Mouse (Mus musculus): ENCODE results near the gene Zfp867. TPM values are rescaled to one million over a fixed set of nuclear protein-coding genes. Genes with fewer than 3 reads are reported as not detected.

Gene Zfp867
- polyA plus RNA-seq, 1 experiment from 2014 or later, result 15.9 TPM

DNA sequence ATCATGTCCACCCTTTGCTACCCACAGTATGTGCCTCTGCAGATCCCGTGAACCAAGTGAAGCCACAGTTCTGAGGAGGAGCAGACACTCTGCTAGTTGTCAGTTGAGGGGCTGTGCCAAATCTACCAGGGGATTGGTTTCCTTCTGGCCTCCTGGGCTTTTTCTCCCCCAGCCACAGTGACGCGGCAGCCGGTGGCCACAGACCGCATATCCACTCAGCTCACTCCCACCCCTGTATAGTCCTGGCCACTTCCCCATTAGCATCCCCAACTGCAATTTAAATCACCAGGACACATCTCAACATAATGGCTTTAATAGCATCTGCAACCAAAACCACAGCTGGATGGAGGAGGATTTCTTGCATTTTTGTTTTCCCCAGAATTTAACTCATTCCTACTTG, 53.6 kb downstream of the Zfp867 start:
- H3K36me3 ChIP-seq, result peaks cover 41% of the 10 kb centered on the region
- no peak for ATAC-seq (replicated peaks)

DNA sequence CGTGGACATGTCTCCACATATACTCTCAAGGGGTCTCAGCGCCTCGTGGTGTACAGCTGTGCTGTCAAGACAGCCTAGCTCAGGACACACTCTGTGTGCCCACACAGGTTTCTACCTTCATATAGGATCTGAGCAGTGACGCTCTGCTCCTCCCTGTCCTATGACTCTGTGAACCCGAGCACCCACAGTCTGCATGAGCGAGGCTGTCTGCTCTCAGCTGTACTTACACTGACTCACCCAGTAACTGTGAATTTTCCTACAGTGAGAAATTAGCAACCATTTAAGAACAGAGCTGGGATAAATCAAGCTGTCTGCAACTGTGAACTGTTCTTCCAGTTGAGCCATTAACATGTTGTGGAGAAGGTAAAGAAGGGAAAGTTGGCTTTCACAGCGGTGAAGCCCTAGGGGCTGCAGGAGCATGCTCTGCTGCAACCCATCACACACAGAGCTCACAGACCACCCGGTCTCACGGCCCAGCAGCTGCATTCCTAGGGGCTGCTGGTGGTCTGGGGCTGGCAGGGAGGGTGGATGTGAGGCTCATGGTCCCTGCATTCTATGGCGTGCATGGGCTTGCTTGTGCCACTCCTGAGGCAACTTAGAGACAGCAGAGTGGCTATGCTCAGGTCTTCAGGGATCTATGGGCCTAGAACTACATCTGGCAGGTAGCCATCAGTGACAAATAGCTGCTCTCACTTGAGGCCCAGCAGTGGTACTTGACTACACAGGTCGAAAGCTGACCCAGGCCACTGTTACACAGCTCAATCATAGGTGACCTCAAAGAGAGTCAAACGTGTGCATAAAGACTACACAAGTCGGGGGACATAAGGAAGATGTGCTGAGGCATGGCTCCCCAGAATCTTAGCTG, 59.0 kb downstream of the Zfp867 start:
- peaks cover 14% of the 10 kb centered on the region; the same call in 1 of the 2 replicates for H3K36me3 ChIP-seq
- H3K4me2 ChIP-seq (replicated peaks), result no peak overlapping the region
- ATAC-seq (replicated peaks), result no peak
- no peak overlapping the region for H3K27ac ChIP-seq (replicated peaks)
- no peak overlapping the region for H3K9ac ChIP-seq (replicated peaks)
- peaks cover 6% of the 10 kb centered on the region for H3K4me1 ChIP-seq
- 86% methylated on average over 13 of the region's 13 CpGs for WGBS
- no peak overlapping the region for H3K4me3 ChIP-seq
- H3K27me3 ChIP-seq, result no peaks in the 10 kb centered on the region
- no peaks in the 10 kb centered on the region for H3K9me3 ChIP-seq

More for the DNA sequence above, 53.6 kb downstream of the Zfp867 start:
- H3K9ac ChIP-seq (replicated peaks), result no peak overlapping the region
- no peaks in the 10 kb centered on the region for H3K9me3 ChIP-seq
- no peak overlapping the region for H3K4me3 ChIP-seq
- no peaks in the 10 kb centered on the region for H3K27me3 ChIP-seq
- WGBS, result 81% methylated on average over 5 of the region's 5 CpGs
- no peak overlapping the region for H3K4me2 ChIP-seq (replicated peaks)
- H3K27ac ChIP-seq (replicated peaks), result no peak overlapping the region
- no peaks in the 10 kb centered on the region for H3K4me1 ChIP-seq

DNA sequence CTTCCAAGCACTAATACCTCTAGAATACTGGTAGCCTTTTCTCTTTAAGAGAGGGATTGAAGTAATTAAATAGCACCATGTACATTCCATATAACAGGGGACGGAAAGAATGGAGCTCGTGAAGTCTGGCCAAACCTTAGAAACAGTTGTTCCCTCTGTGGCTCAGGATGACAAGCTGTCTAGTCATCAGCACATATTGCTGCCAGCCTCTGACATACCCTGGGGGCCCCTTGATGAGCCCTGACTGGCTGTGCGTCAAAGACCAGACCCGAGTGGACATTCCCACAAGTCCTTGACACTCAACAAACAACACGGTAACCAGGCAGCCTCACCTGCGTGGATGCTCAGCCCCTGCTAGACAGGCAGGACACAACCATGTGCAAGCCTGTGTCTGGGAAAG, 60.2 kb downstream of the Zfp867 start:
- Histone ChIP-seq H3K9ac (replicated peaks) (no peak overlapping the region), H3K9me3 (no peaks in the 10 kb centered on the region), H3K4me1 (peaks cover 6% of the 10 kb centered on the region), H3K4me2 (replicated peaks) (no peak overlapping the region), H3K4me3 (no peak overlapping the region), H3K36me3 (peaks cover 21% of the 10 kb centered on the region), H3K27me3 (no peaks in the 10 kb centered on the region), H3K27ac (replicated peaks) (no peak overlapping the region)
- no peak for ATAC-seq (replicated peaks)
- WGBS, result 44% methylated on average over 6 of the region's 6 CpGs

Other genes with a start within 250 kb of the Zfp867 start
- 614 and 626 TPM in 2 replicates for gene Arf1, start 244.2 kb downstream of the Zfp867 start, polyA plus RNA-seq (2015; fragmentation: Nextera tagmentation; extraction: Ambion mirVana)
- 1.2 and 2.2 TPM in 2 replicates for gene Wnt3a, start 181.7 kb downstream of the Zfp867 start, polyA plus RNA-seq (2015; fragmentation: Nextera tagmentation; extraction: Ambion mirVana)
- gene Wnt9a, start 165.5 kb downstream of the Zfp867 start, polyA plus RNA-seq (2015; fragmentation: Nextera tagmentation; extraction: Ambion mirVana), result 1.9 and 2.9 TPM in 2 replicates
- not detected in 2 replicates for gene Prss38, start 96.8 kb downstream of the Zfp867 start, polyA plus RNA-seq (2015; fragmentation: Nextera tagmentation; extraction: Ambion mirVana)
- 13.9 TPM in 2 replicates for gene Jmjd4, start 22.4 kb downstream of the Zfp867 start, polyA plus RNA-seq (2015; fragmentation: Nextera tagmentation; extraction: Ambion mirVana)
- gene Snap47, start 21.3 kb downstream of the Zfp867 start, polyA plus RNA-seq (2015; fragmentation: Nextera tagmentation; extraction: Ambion mirVana), result 354 and 388 TPM in 2 replicates
- gene Zkscan17, start 54.3 kb upstream of the Zfp867 start, polyA plus RNA-seq (2015; fragmentation: Nextera tagmentation; extraction: Ambion mirVana), result 17.2 and 17.8 TPM in 2 replicates
- gene Nlrp3, start 69.1 kb upstream of the Zfp867 start, polyA plus RNA-seq (2015; fragmentation: Nextera tagmentation; extraction: Ambion mirVana), result 0.15 and 0.29 TPM in 2 replicates
- not detected in 2 replicates for gene Olfr222, start 103.8 kb upstream of the Zfp867 start, polyA plus RNA-seq (2015; fragmentation: Nextera tagmentation; extraction: Ambion mirVana)
- gene Olfr223, start 120.8 kb upstream of the Zfp867 start, polyA plus RNA-seq (2015; fragmentation: Nextera tagmentation; extraction: Ambion mirVana), result not detected in 2 replicates
- 77.4 and 92.9 TPM in 2 replicates for gene Mprip, start 188.8 kb upstream of the Zfp867 start, polyA plus RNA-seq (2015; fragmentation: Nextera tagmentation; extraction: Ambion mirVana)

Data from forebrain, embryonic 15.5 days (tissue).